11 mouse cellular contexts compared by ENCODE assay signal in the genomic region with DNA sequence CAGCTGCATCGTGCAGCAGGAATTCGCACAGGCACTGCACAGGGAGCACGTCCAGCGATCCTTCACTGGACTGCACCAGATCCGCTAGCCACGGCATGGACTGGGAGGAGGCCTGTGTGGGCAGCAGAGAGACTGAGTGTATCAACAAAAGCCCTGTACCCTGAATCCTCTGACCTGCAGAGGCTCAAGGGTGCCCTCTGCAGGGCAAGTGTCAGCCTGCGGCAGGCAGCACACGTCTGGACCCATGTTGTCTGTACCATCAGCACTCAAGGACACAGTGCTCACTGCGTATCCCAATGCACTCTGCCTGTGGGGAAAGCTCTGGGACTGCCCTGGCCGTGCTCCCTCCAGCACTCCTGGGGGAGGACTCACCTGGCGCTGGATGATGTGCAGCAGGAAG. TPM values are rescaled to one million over a fixed set of nuclear protein-coding genes. Genes with fewer than 3 reads are reported as not detected.
DNase-seq lines count a peak whose midpoint lies in the region; ATAC-seq and TF ChIP-seq lines count a peak whose summit lies in the region.
"Had no signal": no experiment of that assay in that cellular context is flagged by ENCODE, and none has a peak within 500 bp of the region (broad histone marks: within the 10 kb centered on the region; RNA-seq: fewer than 3 reads in every experiment).

No protein-coding gene starts in this region.

- ATAC-seq in kidney, postnatal 0 days (replicated peaks; ENCODE audit: low FRiP score, low read depth) = no peak

- H3K36me3 ChIP-seq in kidney, postnatal 0 days (ENCODE audit: insufficient read depth, low read length) = peaks cover 78% of the 10 kb centered on the region

- no peak overlapping the region for H3K4me3 ChIP-seq in kidney, postnatal 0 days (replicated peaks; ENCODE audit: low read depth, low read length)
- H3K4me3 ChIP-seq: heart, embryonic 10.5 days; liver, embryonic 15.5 days had no signal

- WGBS in kidney, postnatal 0 days = 66% methylated on average over 11 of the region's 11 CpGs

- no peak overlapping the region for H3K4me2 ChIP-seq in kidney, postnatal 0 days (ENCODE audit: low read length)
- H3K4me2 ChIP-seq: liver, embryonic 15.5 days had no signal

- H3K27me3 ChIP-seq in kidney, postnatal 0 days (ENCODE audit: insufficient read depth, low read length) = no peaks in the 10 kb centered on the region
- H3K27me3 ChIP-seq: liver, embryonic 15.5 days had no signal

- TF ChIP-seq CTCF in kidney, postnatal 0 days (IDR thresholded peaks at IDR 0.05; ENCODE audit: low read depth) = peak; percentile 64

- DNase-seq in kidney, postnatal 0 days (ENCODE audit: low spot score) = peak; percentile 39
- DNase-seq in kidney, adult 9 months = no peak
- DNase-seq in B cell, adult 2 months = peak; percentile 31 to 39
- DNase-seq in NIH3T3 (ENCODE audit: low read depth) = peak; percentile 58
- peak; percentile 33 for DNase-seq in induced T-regulatory cell, adult 2 months (ENCODE audit: low read depth)
- DNase-seq in right cerebral cortex, postnatal 14 days = no peak
- no peak for DNase-seq in urinary bladder, adult 18-20 months (ENCODE audit: low spot score in 2 of 2)
- no peak for DNase-seq in left cerebral cortex, adult 8-10 months (ENCODE audit: low spot score in 2 of 2)
- DNase-seq: cerebellum, adult 8-10 months had no signal

- H3K4me1 ChIP-seq in kidney, postnatal 0 days (replicated peaks; ENCODE audit: insufficient read depth, low read length) = no peaks in the 10 kb centered on the region
- H3K4me1 ChIP-seq: heart, embryonic 10.5 days; liver, embryonic 15.5 days had no signal

- no peak overlapping the region for H3K9ac ChIP-seq in kidney, postnatal 0 days (ENCODE audit: low read depth, low read length)
- H3K9ac ChIP-seq: liver, embryonic 15.5 days had no signal

- no peak overlapping the region for H3K27ac ChIP-seq in kidney, postnatal 0 days
- H3K27ac ChIP-seq: heart, embryonic 10.5 days; liver, embryonic 15.5 days had no signal

- H3K9me3 ChIP-seq in kidney, postnatal 0 days (replicated peaks; ENCODE audit: low read length) = no peaks in the 10 kb centered on the region
- H3K9me3 ChIP-seq: heart, embryonic 10.5 days; liver, embryonic 15.5 days had no signal

RNA-seq across cellular contexts. Expression of a gene that starts 11.2 kb away (rescaled TPM):
- 17.9 and 19.0 TPM in 2 replicates for polyA plus RNA-seq in kidney, postnatal 0 days (2015; fragmentation: Nextera tagmentation; extraction: Ambion mirVana)
- total RNA-seq in left cerebral cortex, adult 8-10 months (2022) = 100 to 1,000 TPM in 2 of 4 experiments, 10 to 100 TPM in 2; 97.1 to 104 (median 99.7) TPM

RNA-seq across cellular contexts. Expression of a gene that starts 27.0 kb away (rescaled TPM):
- polyA plus RNA-seq in kidney, postnatal 0 days (2015; fragmentation: Nextera tagmentation; extraction: Ambion mirVana) = 12.8 and 14.4 TPM in 2 replicates
- 10 to 100 TPM in 2 of 4 experiments, 1 to 10 TPM in 2; 8.6 to 13.0 (median 10.0) TPM for total RNA-seq in left cerebral cortex, adult 8-10 months (2022)

RNA-seq across cellular contexts. Expression of a gene that starts 28.2 kb away (rescaled TPM):
- 4.2 and 4.6 TPM in 2 replicates for polyA plus RNA-seq in kidney, postnatal 0 days (2015; fragmentation: Nextera tagmentation; extraction: Ambion mirVana)
- 1 to 10 TPM; 2.4 to 3.3 (median 2.7) TPM for total RNA-seq in left cerebral cortex, adult 8-10 months (2022)

RNA-seq across cellular contexts. Expression of a gene that starts 55.4 kb away (rescaled TPM):
- 11.2 and 13.3 TPM in 2 replicates for polyA plus RNA-seq in kidney, postnatal 0 days (2015; fragmentation: Nextera tagmentation; extraction: Ambion mirVana)
- total RNA-seq in left cerebral cortex, adult 8-10 months (2022) = under 1 TPM in 3 of 4 experiments, not detected in 1; 0.27 to 0.50 (median 0.39) TPM

Comparison
In these comparisons a context has a peak if more than half of its experiments do, and no peak if none do; other contexts are left out.
1. DNase-seq: peak in kidney, postnatal 0 days (single experiment), B cell, adult 2 months (2 of 2), NIH3T3 (single experiment) and induced T-regulatory cell, adult 2 months (single experiment); none in kidney, adult 9 months (single experiment), right cerebral cortex, postnatal 14 days (single experiment), urinary bladder, adult 18-20 months (0 of 2) and left cerebral cortex, adult 8-10 months (0 of 2).